Mouse (Mus musculus): ENCODE data around the gene Robo2. TPM values are rescaled to one million over a fixed set of nuclear protein-coding genes. Genes with fewer than 3 reads are reported as not detected.
A peak's percentile ranks its signal among the peaks of the same experiment; 100 is the strongest.
"Not testable (repeated sequence)": the region's sequence is repeated elsewhere in the genome, so short reads cannot be mapped to it uniquely, and the experiment has no call there.

The Robo2 gene
- polyA plus RNA-seq, 1 experiment from 2014 or later: 67.5 TPM

- Histone ChIP-seq H3K36me3 (ENCODE audit: control insufficient read depth, insufficient read depth, low read length) (no peaks in the 10 kb centered on the region), H3K27ac (ENCODE audit: low read depth, low read length) (no peak overlapping the region), H3K4me2 (ENCODE audit: low read length) (no peak overlapping the region), H3K9ac (ENCODE audit: low read depth, low read length) (no peak overlapping the region), H3K4me1 (ENCODE audit: control insufficient read depth, insufficient read depth, low read depth, low read length) (peaks cover 3% of the 10 kb centered on the region), H3K27me3 (replicated peaks; ENCODE audit: control insufficient read depth, insufficient read depth, low read length) (no peaks in the 10 kb centered on the region), H3K9me3 (ENCODE audit: control insufficient read depth, low read length) (no peaks in the 10 kb centered on the region), H3K4me3 (ENCODE audit: low read length) (no peak overlapping the region)
- no peak for ATAC-seq
- WGBS: 73% methylated on average over 5 of the region's 5 CpGs
Observed at GRCm38 (mm10) chr16:74049467-74049866, 362.2 kb downstream of the Robo2 start.

- WGBS: 52% methylated on average over 6 of the region's 6 CpGs
- Histone ChIP-seq H3K4me3 (ENCODE audit: low read length) (no peak overlapping the region), H3K36me3 (ENCODE audit: control insufficient read depth, insufficient read depth, low read length) (no peaks in the 10 kb centered on the region), H3K4me1 (ENCODE audit: control insufficient read depth, insufficient read depth, low read depth, low read length) (no peaks in the 10 kb centered on the region), H3K4me2 (ENCODE audit: low read length) (no peak overlapping the region), H3K27ac (ENCODE audit: low read depth, low read length) (no peak overlapping the region), H3K9ac (ENCODE audit: low read depth, low read length) (no peak overlapping the region), H3K9me3 (ENCODE audit: control insufficient read depth, low read length) (no peaks in the 10 kb centered on the region), H3K27me3 (replicated peaks; ENCODE audit: control insufficient read depth, insufficient read depth, low read length) (no peaks in the 10 kb centered on the region)
- ATAC-seq: no peak
Observed at GRCm38 (mm10) chr16:74048980-74049379, 362.6 kb downstream of the Robo2 start.

- no peaks in the 10 kb centered on the region for H3K36me3 ChIP-seq (ENCODE audit: control insufficient read depth, insufficient read depth, low read length)
- H3K27ac ChIP-seq (ENCODE audit: low read depth, low read length): no peak overlapping the region
- WGBS: 12% methylated on average over 3 of the region's 3 CpGs
- no peaks in the 10 kb centered on the region for H3K9me3 ChIP-seq (ENCODE audit: control insufficient read depth, low read length)
- no peaks in the 10 kb centered on the region for H3K27me3 ChIP-seq (replicated peaks; ENCODE audit: control insufficient read depth, insufficient read depth, low read length)
- H3K4me2 ChIP-seq (ENCODE audit: low read length): no peak overlapping the region
- H3K4me3 ChIP-seq (ENCODE audit: low read length): no peak overlapping the region
- H3K9ac ChIP-seq (ENCODE audit: low read depth, low read length): no peak overlapping the region
- no peaks in the 10 kb centered on the region for H3K4me1 ChIP-seq (ENCODE audit: control insufficient read depth, insufficient read depth, low read depth, low read length)
- ATAC-seq: 0 out of 2 replicates have a peak, but pooled peaks have one; percentile 30
Observed at GRCm38 (mm10) chr16:74047232-74047631, 364.4 kb downstream of the Robo2 start.

DNA sequence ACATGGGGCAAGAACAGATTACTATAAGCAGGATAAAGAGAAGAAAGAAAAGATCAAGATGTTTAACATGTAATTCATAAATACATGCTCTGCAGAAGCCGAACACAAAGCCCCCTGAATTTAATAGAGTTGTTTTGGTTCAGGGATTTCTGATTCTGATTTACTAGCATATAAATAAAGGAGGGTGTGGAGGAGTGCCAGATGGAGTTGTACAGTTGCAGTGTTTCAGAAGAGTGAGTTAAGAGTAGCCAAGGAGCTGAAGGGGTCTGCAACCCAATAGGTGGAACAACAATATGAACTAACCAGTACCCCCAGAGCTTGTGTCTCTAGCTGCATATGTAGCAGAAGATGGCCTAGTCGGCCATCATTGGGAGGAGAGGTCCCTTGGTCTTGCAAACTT is 370.8 kb downstream of the Robo2 start:
- H3K4me1 ChIP-seq (ENCODE audit: control insufficient read depth, insufficient read depth, low read depth, low read length); H3K9me3 ChIP-seq (ENCODE audit: control insufficient read depth, low read length); H3K9ac ChIP-seq (ENCODE audit: low read depth, low read length); H3K27ac ChIP-seq (ENCODE audit: low read depth, low read length); H3K4me3 ChIP-seq (ENCODE audit: low read length); H3K4me2 ChIP-seq (ENCODE audit: low read length); ATAC-seq; H3K36me3 ChIP-seq (ENCODE audit: control insufficient read depth, insufficient read depth, low read length); H3K27me3 ChIP-seq (replicated peaks; ENCODE audit: control insufficient read depth, insufficient read depth, low read length): not testable (repeated sequence)
- 87% methylated on average over 2 of the region's 2 CpGs for WGBS

GRCm38 (mm10) chr16:74027822-74028221 is 383.8 kb downstream of the Robo2 start:
- no peak overlapping the region for H3K4me3 ChIP-seq (ENCODE audit: low read length)
- 70% methylated on average over 4 of the region's 4 CpGs for whole genome bisulfite sequencing
- ATAC-seq: peak; percentile 73; the same call in 1 of the 2 replicates
- H3K4me1 ChIP-seq (ENCODE audit: control insufficient read depth, insufficient read depth, low read depth, low read length): no peaks in the 10 kb centered on the region
- no peak overlapping the region for H3K4me2 ChIP-seq (ENCODE audit: low read length)
- H3K27ac ChIP-seq (ENCODE audit: low read depth, low read length): no peak overlapping the region
- H3K27me3 ChIP-seq (replicated peaks; ENCODE audit: control insufficient read depth, insufficient read depth, low read length): no peaks in the 10 kb centered on the region
- H3K36me3 ChIP-seq (ENCODE audit: control insufficient read depth, insufficient read depth, low read length): no peaks in the 10 kb centered on the region
- no peaks in the 10 kb centered on the region for H3K9me3 ChIP-seq (ENCODE audit: control insufficient read depth, low read length)
- no peak overlapping the region for H3K9ac ChIP-seq (ENCODE audit: low read depth, low read length)

DNA sequence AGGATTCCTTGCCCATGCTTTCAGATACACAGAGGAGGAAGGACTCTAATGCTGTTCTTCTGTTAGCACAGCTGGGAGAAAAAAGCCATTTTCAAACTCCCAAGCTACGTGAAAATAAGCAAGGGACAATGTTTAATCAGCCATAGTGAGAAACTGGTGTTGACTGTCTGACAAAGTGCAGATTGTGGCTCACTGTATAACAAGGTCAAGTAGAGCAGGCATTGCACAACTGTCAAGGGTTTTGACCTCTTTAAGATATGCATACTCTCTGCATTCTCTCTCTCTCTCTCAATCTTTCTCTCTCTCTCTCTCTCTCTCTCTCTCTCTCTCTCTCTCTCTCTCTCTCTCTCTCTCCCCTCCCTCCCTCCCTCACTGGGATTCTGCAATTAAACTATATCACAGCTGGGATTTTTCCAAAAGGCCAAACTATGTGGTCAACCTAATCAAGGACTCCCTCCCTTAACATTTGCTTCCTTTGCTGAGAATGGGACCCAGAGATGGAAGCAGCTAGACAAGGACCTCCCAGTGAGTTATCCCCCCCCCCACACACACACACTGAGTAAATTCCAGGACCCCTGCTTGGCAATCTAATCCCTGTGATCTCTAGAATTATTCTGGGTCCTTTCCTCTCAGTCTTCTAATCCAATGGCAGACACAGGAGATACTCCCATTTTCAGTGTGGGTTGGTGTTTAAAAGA is 389.2 kb downstream of the Robo2 start:
- WGBS: 36% methylated on average over 1 of the region's 1 CpGs
- Histone ChIP-seq H3K4me3 (ENCODE audit: low read length) (no peak overlapping the region), H3K36me3 (ENCODE audit: control insufficient read depth, insufficient read depth, low read length) (no peaks in the 10 kb centered on the region), H3K9ac (ENCODE audit: low read depth, low read length) (no peak overlapping the region), H3K27ac (ENCODE audit: low read depth, low read length) (no peak overlapping the region), H3K27me3 (replicated peaks; ENCODE audit: control insufficient read depth, insufficient read depth, low read length) (no peaks in the 10 kb centered on the region), H3K9me3 (ENCODE audit: control insufficient read depth, low read length) (no peaks in the 10 kb centered on the region), H3K4me1 (ENCODE audit: control insufficient read depth, insufficient read depth, low read depth, low read length) (no peaks in the 10 kb centered on the region), H3K4me2 (ENCODE audit: low read length) (no peak overlapping the region)
- no peak for ATAC-seq

DNA sequence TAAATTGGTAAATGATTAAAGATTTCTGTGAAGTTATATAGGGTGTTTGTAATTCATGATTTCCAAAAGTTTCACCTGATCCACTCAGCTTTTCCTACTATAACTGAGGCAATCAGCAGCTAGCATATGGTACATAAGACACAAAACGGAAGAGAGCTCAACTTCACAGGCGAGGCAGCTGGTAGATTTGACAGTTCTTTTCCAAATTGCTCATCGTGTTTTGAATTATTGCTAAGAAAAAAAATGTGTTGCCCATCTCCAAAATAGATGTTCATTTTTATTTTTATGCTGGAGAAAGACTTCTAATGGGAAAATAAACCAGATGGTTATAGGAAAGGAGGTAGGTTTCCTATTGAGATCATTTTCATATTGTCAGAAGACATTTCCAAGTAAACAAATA is 405.9 kb downstream of the Robo2 start:
- no peak overlapping the region for H3K4me3 ChIP-seq (ENCODE audit: low read length)
- no peaks in the 10 kb centered on the region for H3K9me3 ChIP-seq (ENCODE audit: control insufficient read depth, low read length)
- H3K9ac ChIP-seq (ENCODE audit: low read depth, low read length): no peak overlapping the region
- no peaks in the 10 kb centered on the region for H3K36me3 ChIP-seq (ENCODE audit: control insufficient read depth, insufficient read depth, low read length)
- H3K27ac ChIP-seq (ENCODE audit: low read depth, low read length): no peak overlapping the region
- no peaks in the 10 kb centered on the region for H3K4me1 ChIP-seq (ENCODE audit: control insufficient read depth, insufficient read depth, low read depth, low read length)
- 86% methylated on average over 3 of the region's 3 CpGs for WGBS
- no peak for ATAC-seq
- no peak overlapping the region for H3K4me2 ChIP-seq (ENCODE audit: low read length)
- H3K27me3 ChIP-seq (replicated peaks; ENCODE audit: control insufficient read depth, insufficient read depth, low read length): no peaks in the 10 kb centered on the region

- Histone ChIP-seq H3K9ac (ENCODE audit: low read depth, low read length) (no peak overlapping the region), H3K27ac (ENCODE audit: low read depth, low read length) (no peak overlapping the region), H3K9me3 (ENCODE audit: control insufficient read depth, low read length) (no peaks in the 10 kb centered on the region), H3K4me2 (ENCODE audit: low read length) (no peak overlapping the region), H3K4me3 (ENCODE audit: low read length) (no peak overlapping the region), H3K27me3 (replicated peaks; ENCODE audit: control insufficient read depth, insufficient read depth, low read length) (no peaks in the 10 kb centered on the region), H3K36me3 (ENCODE audit: control insufficient read depth, insufficient read depth, low read length) (no peaks in the 10 kb centered on the region), H3K4me1 (ENCODE audit: control insufficient read depth, insufficient read depth, low read depth, low read length) (no peaks in the 10 kb centered on the region)
- 32% methylated on average over 2 of the region's 2 CpGs for WGBS
- no peak for ATAC-seq
Observed at GRCm38 (mm10) chr16:74001331-74001730, 410.3 kb downstream of the Robo2 start.

DNA sequence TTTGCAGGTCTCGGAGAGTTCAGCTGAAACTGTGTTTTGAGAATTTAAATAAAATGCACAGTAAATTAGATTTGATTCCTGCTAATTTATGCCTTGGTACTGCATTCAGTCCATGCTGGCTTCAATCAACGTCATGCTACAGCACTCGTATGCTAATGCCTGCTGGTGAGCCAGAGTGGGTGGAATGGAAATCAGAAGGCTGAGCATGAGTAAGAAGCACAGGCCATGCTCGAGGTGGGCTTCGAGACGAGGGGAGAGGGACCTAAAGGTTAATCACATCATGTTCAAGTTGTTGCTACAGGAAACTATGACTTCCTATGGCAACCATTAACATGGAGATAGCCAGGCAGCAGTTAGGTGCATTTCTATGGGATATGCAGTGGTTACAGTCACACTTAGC is 420.4 kb downstream of the Robo2 start:
- Histone ChIP-seq H3K9me3 (ENCODE audit: control insufficient read depth, low read length) (no peaks in the 10 kb centered on the region), H3K27me3 (replicated peaks; ENCODE audit: control insufficient read depth, insufficient read depth, low read length) (no peaks in the 10 kb centered on the region), H3K4me2 (ENCODE audit: low read length) (no peak overlapping the region), H3K9ac (ENCODE audit: low read depth, low read length) (no peak overlapping the region), H3K4me1 (ENCODE audit: control insufficient read depth, insufficient read depth, low read depth, low read length) (no peaks in the 10 kb centered on the region), H3K4me3 (ENCODE audit: low read length) (no peak overlapping the region), H3K27ac (ENCODE audit: low read depth, low read length) (no peak overlapping the region), H3K36me3 (ENCODE audit: control insufficient read depth, insufficient read depth, low read length) (no peaks in the 10 kb centered on the region)
- WGBS: 43% methylated on average over 6 of the region's 6 CpGs
- ATAC-seq: no peak

Data from hindbrain, embryonic 16.5 days (tissue).